Mouse (Mus musculus) bone marrow macrophage, adult 2 months (primary cell): ENCODE data around the gene Mgst2.

ENCODE experiments used
- CTCF ChIP-seq: IDR thresholded peaks from 2 replicates; pipeline ENCODE4 v1.5.1; 2012; ENCODE audit warnings: low read depth, mild to moderate bottlenecking, low read length, moderate library complexity
- POLR2A ChIP-seq: IDR thresholded peaks from 2 replicates; pipeline ENCODE4 v1.6.1; 2012; ENCODE audit warnings: mild to moderate bottlenecking, low read depth, low read length, borderline replicate concordance

DNA sequence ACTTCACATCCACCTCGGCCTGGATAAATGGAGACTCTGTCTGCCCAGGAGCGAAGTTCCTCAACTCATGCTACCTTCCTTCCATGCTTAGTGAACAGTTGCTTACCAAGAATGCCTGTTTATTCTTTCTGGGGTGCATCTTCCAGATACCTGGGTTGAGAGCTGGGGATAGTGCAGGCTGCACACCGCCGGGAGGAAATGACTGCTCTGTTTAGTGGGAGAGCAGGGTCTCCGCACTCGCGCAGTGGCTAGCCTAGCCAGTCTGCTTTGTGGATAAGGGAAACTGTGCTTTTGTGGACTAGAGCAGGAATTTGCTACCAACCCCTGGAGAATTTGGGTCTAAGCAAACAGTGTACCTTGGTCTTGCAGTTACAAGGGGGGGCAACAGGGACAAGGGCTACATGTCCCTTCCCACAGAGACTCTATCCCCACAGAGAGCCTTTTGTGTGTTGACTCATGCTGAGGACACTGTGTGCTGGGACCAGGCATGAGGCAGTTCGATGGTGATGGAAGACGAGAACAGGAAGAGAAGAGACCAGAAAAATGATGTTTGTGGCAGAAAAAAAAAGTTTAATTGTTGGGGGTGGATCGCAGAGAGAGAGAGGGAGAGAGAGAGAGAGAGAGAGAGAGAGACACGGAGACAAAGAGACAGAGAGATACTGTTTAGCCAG lies 1.9 kb downstream of the Mgst2 start:
- TF ChIP-seq CTCF: no peak
- TF ChIP-seq POLR2A: no peak
